Mouse (Mus musculus) thymus, postnatal 25 days (tissue): ENCODE data around the gene Nt5c.
A peak's percentile ranks its signal among the peaks of the same experiment; 100 is the strongest.
"Not testable (repeated sequence)": the region's sequence is repeated elsewhere in the genome, so short reads cannot be mapped to it uniquely, and the experiment has no call there.

ENCODE experiments used
- DNase-seq: peaks from one replicate; pipeline ENCODE4 v3.0.0; 2022

Gene Nt5c

DNA sequence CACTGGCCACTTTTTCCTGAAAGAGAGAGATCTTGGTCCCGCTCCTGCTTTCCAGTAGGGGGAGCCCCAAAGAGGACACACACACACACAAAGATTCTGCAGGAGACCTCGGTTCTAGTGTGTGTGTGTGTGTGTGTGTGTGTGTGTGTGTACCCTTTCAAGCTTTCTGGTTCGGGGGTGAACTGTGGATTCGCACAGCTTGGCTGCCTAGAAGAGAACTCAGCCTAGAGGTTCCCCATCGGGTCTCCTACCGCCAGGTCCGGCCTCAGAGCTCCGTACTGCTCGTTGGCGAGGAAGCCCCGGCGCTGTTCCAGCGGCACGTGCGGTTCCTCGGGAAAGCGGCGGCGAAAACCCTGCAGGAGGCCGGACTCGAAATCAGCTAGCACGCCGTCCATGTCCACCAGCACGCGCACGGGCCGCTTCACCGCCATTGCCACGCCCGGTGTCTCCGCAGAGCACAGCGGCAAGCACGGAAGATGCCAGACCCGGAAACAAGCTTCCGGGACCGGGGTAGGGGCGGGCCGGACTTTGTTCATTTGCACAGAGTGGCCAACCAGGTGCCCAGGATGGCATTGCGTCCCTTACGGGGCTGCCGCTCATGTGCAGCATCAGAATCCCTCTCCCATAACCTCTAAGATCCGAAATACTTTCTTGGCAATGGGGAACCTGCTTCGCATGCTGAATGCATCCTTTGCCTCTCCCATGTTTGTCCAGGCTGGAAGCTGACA, at the start of gene Nt5c:
Gene Nt5c (minus strand): TSS at position 507 of the 728 bp plus-strand sequence.
- peak; percentile 84 for DNase-seq

GRCm38 (mm10) chr11:115538045-115538444, 46.4 kb upstream of the Nt5c start:
- DNase-seq, result peak; percentile 17

DNA sequence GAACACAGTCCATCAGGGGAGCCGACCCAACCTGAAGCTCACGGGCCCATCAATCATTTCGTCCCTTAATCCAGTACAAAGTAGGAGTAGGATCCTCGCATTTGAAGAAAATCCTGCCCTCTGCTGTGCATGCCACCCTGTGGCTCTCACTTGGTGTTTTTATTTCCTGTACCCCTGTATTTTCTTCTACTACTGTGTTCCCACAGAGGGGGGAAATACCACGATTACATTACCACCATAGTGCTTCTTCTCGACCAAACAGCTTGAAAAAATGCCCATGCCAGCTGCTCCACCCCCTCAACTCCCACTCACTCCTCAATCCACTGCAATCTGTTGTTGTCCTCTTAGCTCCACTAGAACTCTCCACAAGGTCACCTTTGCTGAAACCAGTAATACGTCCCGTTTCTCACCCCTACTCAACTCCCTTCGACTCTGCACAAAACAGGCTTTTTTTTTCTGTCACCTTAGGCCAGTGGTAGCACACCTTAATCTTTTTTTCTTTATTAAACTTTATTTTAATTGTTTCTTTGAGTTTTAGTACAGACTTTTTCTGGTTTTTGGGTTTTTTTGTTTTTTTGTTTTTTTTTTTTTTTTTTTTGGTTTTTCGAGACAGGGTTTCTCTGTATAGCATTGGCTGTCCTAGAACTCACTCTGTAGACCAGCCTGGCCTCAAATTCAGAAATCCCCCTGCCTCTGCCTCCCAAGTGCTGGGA, 45.4 kb upstream of the Nt5c start:
- peak; percentile 46 for DNase-seq

- DNase-seq, result peak; percentile 100
Measured at GRCm38 (mm10) chr11:115536038-115536681, 44.5 kb upstream of the Nt5c start, which contains the start of gene Sumo2. Gene Sumo2, minus strand, starts transcription at chr11:115536276.

DNA sequence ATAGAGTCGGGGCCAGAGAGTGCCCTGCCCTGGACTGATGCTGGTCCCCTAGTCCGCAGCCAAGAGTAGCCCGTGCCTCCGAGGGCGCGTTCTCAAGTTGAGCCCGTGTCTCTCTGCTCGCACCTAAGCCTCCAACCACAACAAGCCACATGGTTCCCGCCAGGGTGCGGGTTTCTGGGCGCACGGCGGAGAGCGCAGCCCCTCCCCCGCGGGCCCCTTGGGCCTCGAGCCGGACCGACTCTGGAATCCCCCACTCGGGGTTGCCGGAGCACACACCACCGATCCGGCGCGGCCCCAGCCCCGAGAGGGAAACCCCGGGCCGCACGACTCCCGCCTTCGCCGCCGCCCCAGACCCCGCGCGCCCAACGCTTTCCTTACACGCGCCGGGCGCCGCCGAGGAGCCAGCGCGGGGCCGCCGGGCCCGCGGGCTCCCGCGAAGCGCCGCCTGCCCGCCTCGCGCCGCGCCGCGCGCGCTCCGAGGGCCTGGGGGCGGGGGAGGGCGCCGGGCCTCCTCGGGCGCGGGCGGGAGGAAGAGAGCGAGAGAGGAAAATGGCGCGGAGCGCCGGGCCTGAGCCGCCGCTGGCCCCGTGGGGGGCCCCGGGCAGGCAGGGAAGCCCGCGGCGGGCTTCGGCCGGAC, 43.9 kb upstream of the Nt5c start:
- peak; percentile 80 for DNase-seq

DNA sequence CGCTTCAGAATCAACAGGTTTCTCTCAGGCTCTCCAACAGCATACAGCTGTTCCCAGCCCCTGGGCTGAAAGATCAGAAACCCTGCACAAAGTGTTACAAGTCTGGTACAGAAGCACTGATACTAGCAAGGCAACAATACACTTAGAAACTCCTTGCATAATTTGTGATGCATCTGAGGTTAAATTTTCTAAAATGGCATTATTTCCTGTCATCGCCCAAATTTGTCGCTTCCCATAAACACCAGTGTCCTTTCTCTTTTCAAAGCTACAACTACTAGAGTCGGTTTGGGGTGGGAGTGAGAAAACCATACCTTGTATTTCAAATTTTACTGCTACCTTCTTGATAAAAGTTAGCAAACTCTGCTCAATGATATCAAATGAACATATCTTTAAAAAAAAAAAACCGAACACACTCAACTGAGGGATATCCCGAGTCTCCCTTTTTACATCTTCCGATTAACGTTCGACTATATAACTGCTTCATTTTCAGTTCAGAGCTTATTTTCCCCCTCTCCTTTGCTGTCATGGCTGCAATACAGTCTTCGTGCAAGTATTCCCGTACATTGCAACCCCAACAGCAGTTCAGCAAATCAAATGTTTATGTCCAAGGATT, 43.2 kb upstream of the Nt5c start:
- DNase-seq, result peak; percentile 23

DNA sequence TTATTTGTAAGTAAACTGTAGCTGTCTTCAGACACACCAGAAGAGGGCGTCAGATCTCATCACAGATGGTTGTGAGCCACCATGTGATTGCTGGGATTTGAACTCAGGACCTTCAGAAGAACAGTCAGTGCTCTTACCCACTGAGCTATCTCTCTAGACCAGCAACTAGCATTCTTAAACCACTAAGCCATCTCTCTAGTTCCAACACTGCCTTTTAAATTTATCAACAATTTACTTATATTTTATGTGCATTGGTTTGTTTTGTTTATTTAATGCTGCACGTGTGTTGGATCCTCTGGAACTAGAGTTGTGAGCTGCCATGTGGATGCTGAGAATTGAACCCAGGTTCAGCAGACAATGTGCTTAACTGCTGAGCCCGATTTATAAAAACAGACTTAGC, 34.8 kb upstream of the Nt5c start:
- not testable (repeated sequence) for DNase-seq

- no peak for DNase-seq
Measured at GRCm38 (mm10) chr11:115522703-115523102, 31.0 kb upstream of the Nt5c start.

- no peak for DNase-seq
Measured at GRCm38 (mm10) chr11:115522238-115522637, 30.6 kb upstream of the Nt5c start.

DNA sequence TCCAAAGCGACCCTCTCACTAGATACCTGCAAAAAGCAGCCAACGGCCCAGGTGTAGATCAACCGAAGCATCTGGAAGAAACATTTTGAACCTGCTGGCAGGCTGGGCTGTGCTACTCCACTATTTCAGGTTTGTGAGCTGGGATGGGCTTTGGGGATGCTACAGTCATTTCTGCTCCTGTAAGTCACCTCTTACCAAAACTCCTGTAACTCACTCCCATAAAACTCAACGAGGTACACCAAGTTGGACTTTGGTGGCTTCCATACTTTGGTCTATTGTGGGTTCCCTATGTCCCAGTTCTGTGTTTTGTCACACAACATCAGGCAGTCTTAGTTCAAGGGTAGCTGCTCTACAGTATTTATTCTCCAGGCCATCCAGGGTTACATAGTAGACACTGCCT, 29.4 kb upstream of the Nt5c start:
- no peak for DNase-seq

DNA sequence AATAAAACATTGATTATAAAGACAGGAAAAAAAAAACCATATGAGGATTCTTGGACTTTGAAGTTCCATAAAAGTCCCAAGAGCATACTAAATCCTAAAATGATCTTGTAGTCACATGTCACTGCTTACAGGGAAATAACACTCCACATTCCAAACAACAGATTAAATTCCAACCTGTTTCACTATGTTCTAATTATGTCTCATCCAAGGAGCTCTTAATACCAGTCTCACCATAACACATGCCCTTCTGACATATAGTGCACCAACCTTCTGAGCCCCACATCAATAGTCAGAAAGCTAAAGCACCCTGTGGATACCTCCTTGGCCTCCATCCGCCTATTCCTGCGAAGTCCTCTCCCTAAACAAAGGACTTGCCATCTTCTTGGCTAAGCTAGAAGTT, 28.6 kb upstream of the Nt5c start:
- DNase-seq, result no peak

GRCm38 (mm10) chr11:115519581-115519980, 27.9 kb upstream of the Nt5c start:
- DNase-seq, result no peak

DNA sequence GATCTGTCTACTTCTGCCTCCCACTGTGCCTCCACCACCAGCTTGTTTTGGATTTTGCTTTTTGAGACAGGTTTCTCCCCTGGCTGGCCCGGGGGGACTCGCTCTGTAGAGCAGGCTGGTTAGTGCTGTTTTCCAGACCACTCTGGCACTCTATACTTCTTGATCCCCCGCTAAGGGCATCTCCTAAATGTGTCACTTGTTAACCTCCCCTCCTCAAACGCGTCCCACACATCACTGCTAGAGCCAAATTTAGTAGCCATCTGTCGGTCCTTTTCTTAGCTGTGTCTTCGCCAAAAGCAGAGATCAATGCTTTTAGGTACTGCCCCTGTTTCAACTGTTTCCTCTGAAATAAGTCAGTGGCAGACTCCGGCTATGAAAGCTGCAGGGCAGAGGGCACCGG, 27.0 kb upstream of the Nt5c start:
- no peak for DNase-seq

GRCm38 (mm10) chr11:115516942-115517341, 25.3 kb upstream of the Nt5c start:
- no peak for DNase-seq

DNA sequence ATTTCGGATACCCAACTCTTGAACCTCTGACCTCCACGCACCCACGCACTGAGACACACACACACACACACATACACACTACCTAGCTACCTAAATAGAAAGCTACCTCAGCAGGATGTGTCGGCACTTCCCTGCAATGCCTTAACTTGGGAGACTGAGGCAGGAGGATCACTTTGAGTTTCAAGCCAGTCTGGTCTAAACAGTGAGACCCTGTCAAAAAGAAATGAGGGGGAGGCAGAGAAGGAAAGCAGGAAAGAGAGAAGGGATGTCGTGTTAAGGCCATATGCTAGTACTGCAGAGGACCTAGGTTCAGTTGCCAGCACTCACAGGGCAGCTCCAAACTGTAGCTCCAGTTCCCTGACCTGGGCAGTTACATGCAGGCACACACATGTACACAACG, 23.4 kb upstream of the Nt5c start:
- no peak for DNase-seq

DNA sequence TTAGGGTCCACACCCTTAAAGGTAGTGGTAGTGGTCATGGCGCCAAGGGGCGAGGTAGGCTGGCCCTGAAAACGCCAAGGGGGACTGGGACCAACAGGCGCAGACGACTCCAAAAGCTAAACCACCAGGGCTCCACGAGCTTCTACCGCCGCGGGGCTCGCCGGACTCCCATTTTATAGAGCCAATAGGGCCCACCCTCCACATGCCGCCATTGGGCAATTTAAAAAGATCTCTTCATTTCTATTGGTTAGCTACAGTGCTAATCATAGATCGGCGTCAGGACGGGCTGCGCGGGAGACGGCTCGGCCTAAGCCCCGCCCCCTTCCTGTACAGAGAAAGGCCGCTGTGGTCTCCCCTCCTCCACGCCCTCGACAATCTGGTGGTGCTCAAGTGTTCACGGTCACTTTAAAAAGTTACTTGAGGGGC, 22.6 kb upstream of the Nt5c start, which contains the start of gene Jpt1:
Gene Jpt1 (minus strand): TSS at position 150 of the 426 bp plus-strand sequence.
- peak; percentile 99 for DNase-seq

- peak; percentile 52 for DNase-seq
Measured at GRCm38 (mm10) chr11:115513271-115514237, 21.9 kb upstream of the Nt5c start.

DNA sequence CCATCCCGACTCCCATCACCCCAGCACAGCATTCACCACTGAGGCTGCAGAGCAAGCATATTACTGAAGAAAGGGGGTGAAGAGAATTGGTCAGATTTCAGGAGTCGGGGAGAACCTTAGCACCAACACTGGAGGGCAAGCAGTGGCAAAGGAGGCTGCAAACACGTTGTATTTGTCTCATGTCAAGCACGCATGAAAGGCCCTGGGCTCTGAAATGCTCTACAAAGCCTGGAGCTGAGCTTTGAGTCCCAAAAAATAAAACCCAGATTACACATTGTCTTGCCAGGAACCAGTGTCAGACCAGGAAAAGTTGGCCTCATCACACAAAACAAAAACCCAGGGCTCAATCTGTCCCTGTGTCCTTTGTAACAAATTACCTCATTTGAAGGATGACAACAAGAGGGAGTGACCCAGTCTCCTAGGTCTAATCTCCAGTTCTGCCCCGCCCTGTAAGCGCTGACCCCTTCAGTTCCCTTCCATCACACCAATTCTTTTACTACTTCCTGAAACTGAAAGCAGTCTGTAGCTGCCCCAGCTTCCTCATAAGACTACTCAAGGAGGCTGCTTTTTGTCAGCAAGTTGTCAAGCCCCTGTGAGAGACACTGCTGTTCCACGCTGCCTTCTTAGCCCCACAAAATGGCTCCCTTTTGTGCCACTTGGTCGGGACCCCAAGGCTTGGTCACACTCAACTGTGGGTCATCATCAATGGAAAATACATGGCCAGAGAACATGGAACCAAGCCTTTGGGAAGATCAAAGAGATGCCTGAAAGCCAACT, 20.9 kb upstream of the Nt5c start:
- peak; percentile 59 for DNase-seq

- DNase-seq, result no peak
Measured at GRCm38 (mm10) chr11:115512004-115512403, 20.3 kb upstream of the Nt5c start.

- DNase-seq, result no peak
Measured at GRCm38 (mm10) chr11:115511121-115511520, 19.5 kb upstream of the Nt5c start.

- no peak for DNase-seq
Measured at GRCm38 (mm10) chr11:115510507-115510888, 18.8 kb upstream of the Nt5c start.
